Mouse (Mus musculus): Measurements from ENCODE around the gene Srrt. TPM values are rescaled to one million over a fixed set of nuclear protein-coding genes. Genes with fewer than 3 reads are reported as not detected.

The Srrt gene
- polyA plus RNA-seq, 1 experiment from 2014 or later, result 191 TPM

DNA sequence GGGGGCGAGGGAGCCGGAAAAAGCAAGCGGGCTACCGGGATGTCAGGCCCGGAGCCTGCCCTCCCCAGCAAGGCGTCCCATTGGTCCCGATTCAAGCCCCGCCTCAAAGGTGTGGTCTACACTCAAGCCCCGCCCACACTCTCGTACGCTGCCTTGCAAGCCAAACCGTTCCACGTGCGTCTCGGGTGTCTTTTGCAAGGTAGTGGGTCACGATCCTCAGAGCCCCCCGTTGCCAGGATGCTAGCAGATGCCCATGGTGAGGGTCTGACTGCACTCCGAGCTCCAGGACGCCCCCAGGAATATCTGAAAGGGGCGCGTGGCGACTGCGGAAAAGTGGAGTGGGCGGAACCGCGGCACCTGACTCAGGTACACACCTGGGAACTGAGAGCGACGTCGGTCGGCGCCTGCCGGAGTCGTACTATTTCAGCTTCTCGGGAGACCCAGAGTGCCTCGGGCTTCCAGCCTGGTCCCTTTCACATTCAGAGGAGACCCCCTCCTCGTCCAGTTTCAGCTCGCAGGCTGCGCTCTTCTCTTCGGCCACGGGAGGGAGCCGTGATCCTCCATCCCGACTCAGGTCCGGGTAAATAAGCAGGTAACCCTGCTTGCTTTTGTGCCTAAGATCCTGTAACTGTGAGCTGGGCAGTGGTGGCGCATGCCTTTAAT lies 26.2 kb upstream of the Srrt start, which contains the start of gene Slc12a9:
Slc12a9 (minus strand) TSS at position 86 of the 663 bp plus-strand sequence.
- DNase-seq (ENCODE audit: low spot score), result peak; percentile 93
- no peaks in the 10 kb centered on the region for H3K9me3 ChIP-seq
- under 1% methylated on average over 44 of the region's 44 CpGs for WGBS
- peak within 1 kb of the TSS; percentile 86 for H3K27ac ChIP-seq (replicated peaks)
- peaks cover 42% of the 10 kb centered on the region for H3K4me1 ChIP-seq
- no peaks in the 10 kb centered on the region for H3K36me3 ChIP-seq (replicated peaks)
- H3K27me3 ChIP-seq (replicated peaks; ENCODE audit: low read depth, poor library complexity, severe bottlenecking), result no peaks in the 10 kb centered on the region
- H3K4me3 ChIP-seq, result peak within 1 kb of the TSS; percentile 83

DNA sequence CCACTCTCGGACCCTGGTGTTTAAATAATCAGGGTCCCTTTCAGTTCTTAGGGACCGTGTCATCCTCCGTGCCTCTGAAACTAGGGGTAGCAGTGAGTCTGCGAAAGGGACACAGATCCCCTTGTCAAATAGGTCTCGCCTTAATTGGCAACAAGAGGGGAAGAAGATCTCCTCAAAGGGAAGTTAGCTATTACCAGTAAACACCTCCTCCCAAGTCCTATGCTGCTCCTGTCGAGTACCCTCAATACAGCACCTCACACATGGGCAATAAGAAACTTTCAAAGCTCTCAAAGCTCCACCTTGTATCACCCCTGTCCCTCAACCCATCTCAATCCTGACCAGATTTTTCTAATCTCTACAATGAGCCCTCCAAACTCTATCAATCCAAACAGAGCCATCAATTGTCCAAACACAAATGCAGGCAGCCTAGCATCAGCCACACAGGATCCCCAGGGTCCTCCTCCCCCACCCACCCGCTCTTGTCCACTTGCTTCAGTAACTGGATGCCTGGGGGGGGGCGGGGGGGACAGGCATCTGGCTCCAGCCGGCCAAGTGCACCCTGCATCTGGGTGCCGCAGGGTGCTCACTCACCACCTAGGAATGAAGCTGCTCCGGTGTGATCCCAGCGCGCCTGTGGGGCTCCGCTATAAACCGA lies 25.5 kb upstream of the Srrt start:
- H3K4me3 ChIP-seq, result peak overlapping the region; percentile 83
- DNase-seq (ENCODE audit: low spot score), result no peak
- H3K4me1 ChIP-seq, result peaks cover 36% of the 10 kb centered on the region
- no peaks in the 10 kb centered on the region; the same call in 1 of the 2 replicates for H3K36me3 ChIP-seq (replicated peaks)
- no peaks in the 10 kb centered on the region for H3K27me3 ChIP-seq (replicated peaks; ENCODE audit: low read depth, poor library complexity, severe bottlenecking)
- WGBS, result 14% methylated on average over 15 of the region's 15 CpGs
- no peaks in the 10 kb centered on the region for H3K9me3 ChIP-seq
- peak overlapping the region; percentile 86 for H3K27ac ChIP-seq (replicated peaks)

DNA sequence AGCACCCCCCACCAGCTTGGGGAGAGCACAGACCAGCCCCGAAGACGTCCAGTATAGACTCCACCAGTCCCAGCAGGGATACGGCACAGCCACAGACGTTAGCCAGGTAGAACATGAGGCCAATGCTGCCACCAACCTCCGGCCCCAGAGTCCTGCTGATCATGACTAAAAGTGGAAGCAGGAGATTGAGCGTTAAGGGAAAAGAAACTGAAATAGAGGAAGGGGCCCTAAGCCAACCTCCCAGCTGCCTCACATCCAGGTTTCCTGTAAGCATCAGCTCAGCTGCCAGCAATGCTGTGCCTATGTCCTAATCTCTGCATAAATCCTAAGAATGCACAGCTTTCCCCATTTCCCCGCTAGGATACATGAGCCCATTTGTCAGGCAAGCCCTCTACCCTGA lies 23.4 kb upstream of the Srrt start:
- Histone ChIP-seq H3K4me3 (no peak overlapping the region), H3K4me1 (peaks cover 21% of the 10 kb centered on the region), H3K9me3 (no peaks in the 10 kb centered on the region), H3K27ac (replicated peaks) (no peak overlapping the region), H3K36me3 (replicated peaks) (peaks cover 13% of the 10 kb centered on the region), H3K27me3 (replicated peaks; ENCODE audit: low read depth, poor library complexity, severe bottlenecking) (no peaks in the 10 kb centered on the region)
- DNase-seq (ENCODE audit: low spot score), result no peak
- WGBS, result 87% methylated on average over 7 of the region's 7 CpGs

- Histone ChIP-seq H3K9me3 (no peaks in the 10 kb centered on the region), H3K27me3 (replicated peaks; ENCODE audit: low read depth, poor library complexity, severe bottlenecking) (no peaks in the 10 kb centered on the region), H3K27ac (replicated peaks) (no peak overlapping the region), H3K4me3 (no peak overlapping the region), H3K36me3 (replicated peaks) (peaks cover 74% of the 10 kb centered on the region), H3K4me1 (no peaks in the 10 kb centered on the region)
- no peak for DNase-seq (ENCODE audit: low spot score)
- WGBS, result 95% methylated on average over 3 of the region's 3 CpGs
Measured at GRCm38 (mm10) chr5:137320996-137321395, 13.5 kb upstream of the Srrt start.

DNA sequence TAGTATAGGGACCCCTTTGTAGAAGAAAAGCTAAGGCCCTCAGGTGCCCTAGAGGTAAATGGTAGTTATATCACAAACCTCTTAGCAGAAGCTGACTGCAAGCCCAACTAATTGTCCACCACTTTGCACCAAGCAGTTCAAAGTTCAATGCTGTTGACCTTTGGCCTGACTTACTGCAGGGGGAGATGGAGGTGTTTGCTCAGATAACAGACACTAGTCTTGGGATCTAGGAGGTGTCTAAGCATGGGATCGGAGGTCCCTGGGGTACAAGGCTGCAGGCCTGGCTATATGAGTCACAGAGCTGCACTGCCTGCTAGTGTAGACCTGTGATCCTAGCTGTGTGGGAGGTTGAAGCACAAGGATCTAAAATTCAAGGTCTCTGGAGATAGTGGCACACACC lies 11.1 kb upstream of the Srrt start:
- Histone ChIP-seq H3K9me3 (no peaks in the 10 kb centered on the region), H3K36me3 (replicated peaks) (peaks cover 54% of the 10 kb centered on the region), H3K27ac (replicated peaks) (no peak overlapping the region), H3K4me1 (peaks cover 22% of the 10 kb centered on the region), H3K27me3 (replicated peaks; ENCODE audit: low read depth, poor library complexity, severe bottlenecking) (no peaks in the 10 kb centered on the region), H3K4me3 (no peak overlapping the region)
- 84% methylated on average over 1 of the region's 1 CpGs for WGBS
- no peak for DNase-seq (ENCODE audit: low spot score)

- H3K4me3 ChIP-seq, result no peak overlapping the region
- WGBS, result 92% methylated on average over 8 of the region's 8 CpGs
- peaks cover 34% of the 10 kb centered on the region for H3K4me1 ChIP-seq
- no peaks in the 10 kb centered on the region for H3K27me3 ChIP-seq (replicated peaks; ENCODE audit: low read depth, poor library complexity, severe bottlenecking)
- peaks cover 48% of the 10 kb centered on the region for H3K36me3 ChIP-seq (replicated peaks)
- no peaks in the 10 kb centered on the region for H3K9me3 ChIP-seq
- H3K27ac ChIP-seq (replicated peaks), result no peak overlapping the region
- no peak for DNase-seq (ENCODE audit: low spot score)
Measured at GRCm38 (mm10) chr5:137317361-137317760, 9.9 kb upstream of the Srrt start.

- H3K27ac ChIP-seq (replicated peaks), result peak overlapping the region; percentile 95
- H3K9me3 ChIP-seq, result no peaks in the 10 kb centered on the region
- WGBS, result 40% methylated on average over 30 of the region's 30 CpGs
- H3K27me3 ChIP-seq (replicated peaks; ENCODE audit: low read depth, poor library complexity, severe bottlenecking), result no peaks in the 10 kb centered on the region
- H3K4me3 ChIP-seq, result peak overlapping the region; percentile 83
- H3K36me3 ChIP-seq (replicated peaks), result peaks cover 48% of the 10 kb centered on the region
- peak; percentile 66 for DNase-seq (ENCODE audit: low spot score)
- H3K4me1 ChIP-seq, result peaks cover 44% of the 10 kb centered on the region
Measured at GRCm38 (mm10) chr5:137315084-137315903, 7.8 kb upstream of the Srrt start.

GRCm38 (mm10) chr5:137314193-137315083 lies 7.0 kb upstream of the Srrt start, which contains the start of gene Trip6:
TSS of gene Trip6 (minus strand) at chr5:137314404.
- H3K27ac ChIP-seq (replicated peaks), result peak within 1 kb of the TSS; percentile 95
- H3K27me3 ChIP-seq (replicated peaks; ENCODE audit: low read depth, poor library complexity, severe bottlenecking), result no peaks in the 10 kb centered on the region
- H3K9me3 ChIP-seq, result no peaks in the 10 kb centered on the region
- DNase-seq (ENCODE audit: low spot score), result peak; percentile 96
- peak within 1 kb of the TSS; percentile 83 for H3K4me3 ChIP-seq
- H3K36me3 ChIP-seq (replicated peaks), result peaks cover 48% of the 10 kb centered on the region
- 12% methylated on average over 30 of the region's 30 CpGs for WGBS
- peaks cover 44% of the 10 kb centered on the region for H3K4me1 ChIP-seq

DNA sequence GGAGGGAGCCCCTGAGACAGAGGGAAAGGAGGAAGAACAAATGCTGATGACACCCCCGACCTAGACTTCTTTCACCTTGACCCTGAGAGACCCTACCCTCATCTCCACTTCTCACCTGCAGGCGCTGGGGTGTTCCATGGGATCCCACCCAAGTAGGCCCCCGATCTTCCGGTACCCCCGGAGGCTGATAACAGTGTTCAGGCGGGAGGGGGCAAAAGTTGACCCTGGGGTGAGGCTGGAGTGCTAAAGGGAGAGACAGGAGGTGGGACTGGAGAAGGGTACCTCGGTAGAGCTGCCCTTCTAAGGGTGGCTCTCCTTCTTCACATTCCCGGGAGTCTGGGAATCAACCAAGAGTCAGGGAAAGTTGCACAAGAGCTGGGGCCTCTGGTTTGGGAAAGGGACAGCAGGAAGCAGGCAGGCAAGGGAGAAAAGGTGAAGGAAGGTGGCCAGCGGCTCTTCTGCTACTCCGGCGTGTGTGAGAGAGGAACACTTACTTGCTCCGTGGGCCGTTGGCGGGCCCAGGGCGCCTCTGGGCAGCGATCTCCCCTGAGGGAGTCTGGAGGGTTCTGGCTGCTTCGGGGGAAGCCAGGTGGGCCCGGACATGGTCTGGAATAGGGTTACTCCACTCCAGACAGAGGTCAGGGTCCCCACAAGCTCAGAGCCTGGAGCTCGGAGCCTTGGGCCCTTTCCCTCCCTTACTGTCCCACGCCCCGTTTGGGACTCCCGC lies 6.2 kb upstream of the Srrt start:
- peak overlapping the region; percentile 95 for H3K27ac ChIP-seq (replicated peaks)
- WGBS, result 3% methylated on average over 22 of the region's 22 CpGs
- H3K4me1 ChIP-seq, result peaks cover 44% of the 10 kb centered on the region
- peaks cover 49% of the 10 kb centered on the region for H3K36me3 ChIP-seq (replicated peaks)
- H3K4me3 ChIP-seq, result peak overlapping the region; percentile 83
- no peaks in the 10 kb centered on the region for H3K27me3 ChIP-seq (replicated peaks; ENCODE audit: low read depth, poor library complexity, severe bottlenecking)
- 0 out of 2 replicates have a peak, but pooled peaks cover 2% of the 10 kb centered on the region for H3K9me3 ChIP-seq
- no peak for DNase-seq (ENCODE audit: low spot score)

DNA sequence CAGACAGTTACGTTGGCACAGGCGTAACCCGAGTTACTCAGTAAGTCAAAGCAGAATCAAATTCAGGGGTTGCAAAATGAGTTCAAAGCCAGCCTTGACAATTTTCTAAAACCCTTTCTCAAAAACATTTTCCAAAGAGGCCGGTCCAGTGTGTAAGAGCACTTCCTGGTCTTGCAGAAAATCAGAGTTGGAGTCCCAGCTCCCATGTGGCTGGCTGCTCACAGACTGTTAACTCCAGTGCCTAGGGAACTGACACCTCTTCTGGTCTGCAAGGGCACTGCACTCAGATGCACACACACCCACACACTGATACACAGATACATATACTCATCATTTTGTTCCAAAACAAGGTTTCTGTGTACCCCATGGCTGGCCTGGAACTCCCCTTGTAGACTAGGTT lies 882 bp upstream of the Srrt start:
- peak overlapping the region; percentile 95 for H3K27ac ChIP-seq (replicated peaks)
- H3K4me3 ChIP-seq, result peak overlapping the region; percentile 92
- H3K27me3 ChIP-seq (replicated peaks; ENCODE audit: low read depth, poor library complexity, severe bottlenecking), result no peaks in the 10 kb centered on the region
- 0 out of 2 replicates have a peak, but pooled peaks cover 5% of the 10 kb centered on the region for H3K9me3 ChIP-seq
- no peak for DNase-seq (ENCODE audit: low spot score)
- peaks cover 73% of the 10 kb centered on the region for H3K36me3 ChIP-seq (replicated peaks)
- peaks cover 57% of the 10 kb centered on the region for H3K4me1 ChIP-seq
- 94% methylated on average over 4 of the region's 4 CpGs for WGBS

DNA sequence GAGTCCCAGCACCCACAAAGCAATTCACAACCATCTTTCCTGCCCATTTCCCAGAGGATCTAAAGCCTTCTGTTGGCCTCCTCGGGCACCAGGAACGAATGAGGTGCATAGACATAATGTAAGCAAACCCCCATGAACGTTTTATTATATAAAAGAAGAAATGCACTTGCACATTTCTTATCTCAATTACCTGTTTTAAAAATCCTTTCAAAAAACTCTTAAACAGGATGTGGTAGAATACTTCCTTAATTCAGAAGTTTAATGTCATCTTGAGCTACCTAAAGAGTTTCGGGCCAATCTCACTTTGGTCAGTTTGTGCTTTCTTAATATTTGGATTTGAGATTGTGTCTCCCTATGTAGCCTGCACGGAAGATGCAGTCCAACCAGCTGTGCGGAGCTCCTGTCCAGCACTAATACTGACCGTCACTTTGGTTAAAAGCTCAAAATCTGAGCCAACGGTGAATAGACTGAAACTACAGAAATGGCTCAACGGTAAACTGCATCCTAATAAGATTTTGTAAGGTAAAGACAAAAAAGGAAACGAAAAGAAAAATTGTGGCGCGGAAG lies 952 bp downstream of the Srrt start:
- peak overlapping the region; percentile 92 for H3K4me3 ChIP-seq
- peak overlapping the region; percentile 95 for H3K27ac ChIP-seq (replicated peaks)
- no peaks in the 10 kb centered on the region for H3K27me3 ChIP-seq (replicated peaks; ENCODE audit: low read depth, poor library complexity, severe bottlenecking)
- no peak for DNase-seq (ENCODE audit: low spot score)
- H3K36me3 ChIP-seq (replicated peaks), result peaks cover 79% of the 10 kb centered on the region
- H3K9me3 ChIP-seq, result 0 out of 2 replicates have a peak, but pooled peaks cover 5% of the 10 kb centered on the region
- peaks cover 39% of the 10 kb centered on the region for H3K4me1 ChIP-seq
- WGBS, result 18% methylated on average over 12 of the region's 12 CpGs
